ENCODE assay signal across 20 mouse cellular contexts in the genomic region with DNA sequence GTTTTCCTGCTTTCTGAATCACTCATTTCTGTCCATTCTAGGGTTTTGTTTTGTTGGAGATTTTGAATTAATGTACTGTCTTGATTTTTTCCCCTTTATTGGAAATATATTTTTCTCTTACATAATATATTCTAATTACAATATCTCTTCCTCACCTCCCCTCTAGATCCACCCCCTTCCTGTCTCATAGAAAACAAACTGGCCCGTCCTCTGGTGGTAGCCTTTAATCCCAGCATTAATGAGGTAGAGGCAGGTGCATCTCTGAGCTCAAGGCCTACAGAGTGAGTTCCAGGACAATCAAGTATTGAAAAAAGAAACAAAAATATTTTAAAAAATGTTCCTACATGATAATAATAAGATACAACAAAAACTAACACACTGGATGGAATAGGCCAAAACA.
DNase-seq lines count a peak whose midpoint lies in the region; ATAC-seq and TF ChIP-seq lines count a peak whose summit lies in the region.
"Had no signal": no experiment of that assay in that cellular context is flagged by ENCODE, and none has a peak within 500 bp of the region (broad histone marks: within the 10 kb centered on the region; RNA-seq: fewer than 3 reads in every experiment).

No protein-coding gene starts in this region.

- TF ChIP-seq POLR2A in MEL (IDR thresholded peaks at IDR 0.05; ENCODE audit: control insufficient read depth in 1 of 2, insufficient read depth in 1 of 2, low read depth in 1 of 2, low read length in 2 of 2, poor library complexity in 1 of 2), result no peak
- no peak for TF ChIP-seq POLR2A in small intestine, adult 2 months (IDR thresholded peaks at IDR 0.05; ENCODE audit: low read depth, low read length)

- TF ChIP-seq CTCF in layer of hippocampus, adult 2 months (conservative IDR thresholded peaks at IDR 0.05), result no peak
- TF ChIP-seq CTCF in MEL (IDR thresholded peaks at IDR 0.05 in 2 of 3, conservative IDR thresholded peaks at IDR 0.05 in 1 of 3; ENCODE audit: control insufficient read depth in 1 of 3, insufficient read depth in 1 of 3, low read depth in 2 of 3, low read length in 3 of 3, poor library complexity in 1 of 3, severe bottlenecking in 1 of 3), result no peak
- no peak for TF ChIP-seq CTCF in small intestine, adult 2 months (IDR thresholded peaks at IDR 0.05; ENCODE audit: extremely low read depth, insufficient read length, insufficient replicate concordance, low read depth, low read length)
- no peak for TF ChIP-seq CTCF in left cerebral cortex, adult 2 months (IDR thresholded peaks at IDR 0.05)

- H3K9ac ChIP-seq in MEL (ENCODE audit: control insufficient read depth, low read depth, low read length, poor library complexity, severe bottlenecking), result peak overlapping the region; percentile 65
- no peak overlapping the region for H3K9ac ChIP-seq in liver, embryonic 11.5 days (ENCODE audit: low read depth, low read length)
- no peak overlapping the region for H3K9ac ChIP-seq in hindbrain, embryonic 12.5 days

- no peak for TF ChIP-seq RAD21 in MEL (IDR thresholded peaks at IDR 0.05; ENCODE audit: low read depth, low read length)

- H3K9me3 ChIP-seq in MEL (replicated peaks; ENCODE audit: insufficient read depth, low read length), result no peaks in the 10 kb centered on the region
- no peaks in the 10 kb centered on the region for H3K9me3 ChIP-seq in liver, embryonic 11.5 days (ENCODE audit: control insufficient read depth, low read length)
- no peaks in the 10 kb centered on the region for H3K9me3 ChIP-seq in hindbrain, embryonic 12.5 days (replicated peaks)
- H3K9me3 ChIP-seq: embryonic facial prominence, embryonic 10.5 days had no signal

- peak overlapping the region; percentile 78 for H3K4me2 ChIP-seq in liver, embryonic 11.5 days
- no peak overlapping the region for H3K4me2 ChIP-seq in hindbrain, embryonic 12.5 days (replicated peaks)

- peak overlapping the region; percentile 51; the same call in 1 of the 2 replicates for H3K27ac ChIP-seq in layer of hippocampus, adult 2 months
- H3K27ac ChIP-seq in MEL (ENCODE audit: control insufficient read depth, low read depth, low read length), result peak overlapping the region; percentile 63
- peak overlapping the region; percentile 64 for H3K27ac ChIP-seq in liver, embryonic 11.5 days (ENCODE audit: low read depth, low read length)
- H3K27ac ChIP-seq in small intestine, adult 2 months (ENCODE audit: insufficient read depth, low read depth, low read length), result 0 out of 2 replicates have a peak overlapping the region, but pooled peaks have one; percentile 54
- no peak overlapping the region for H3K27ac ChIP-seq in hindbrain, embryonic 12.5 days
- H3K27ac ChIP-seq in left cerebral cortex, adult 2 months, result no peak overlapping the region
- H3K27ac ChIP-seq: embryonic facial prominence, embryonic 10.5 days had no signal

- DNase-seq in layer of hippocampus, adult 2 months (ENCODE audit: low spot score in 2 of 2), result no peak
- DNase-seq in layer of hippocampus, postnatal 25 days (ENCODE audit: extremely low spot score in 1 of 2, low spot score in 1 of 2), result no peak
- DNase-seq in MEL (ENCODE audit: low read depth, low spot score), result no peak
- DNase-seq in liver, embryonic 11.5 days (ENCODE audit: low spot score), result no peak
- no peak for DNase-seq in left cerebral cortex, adult 2 months (ENCODE audit: extremely low spot score in 1 of 2, low spot score in 2 of 2)
- DNase-seq: adrenal gland, adult 8-10 months; cerebellum, adult 18-20 months; cerebellum, postnatal 36 days; gastrocnemius, postnatal 10 days; heart, postnatal 36 days; kidney, adult 9 months; kidney, postnatal 36 days; layer of hippocampus, postnatal 36 days; retina, postnatal 1 day; right cerebral cortex, postnatal 4 days; thymus, adult 18-20 months had no signal

- no peak overlapping the region for H3K4me3 ChIP-seq in layer of hippocampus, adult 2 months
- H3K4me3 ChIP-seq in MEL (ENCODE audit: control insufficient read depth in 1 of 2, insufficient read depth in 1 of 2, low read depth in 2 of 2, low read length in 2 of 2), result peak overlapping the region; percentile 53 to 95
- H3K4me3 ChIP-seq in liver, embryonic 11.5 days (ENCODE audit: low read depth, low read length), result no peak overlapping the region
- no peak overlapping the region for H3K4me3 ChIP-seq in small intestine, adult 2 months (ENCODE audit: low read depth, low read length)
- no peak overlapping the region for H3K4me3 ChIP-seq in hindbrain, embryonic 12.5 days
- no peak overlapping the region; the same call in 1 of the 2 replicates for H3K4me3 ChIP-seq in left cerebral cortex, adult 2 months
- H3K4me3 ChIP-seq: embryonic facial prominence, embryonic 10.5 days had no signal

- no peak for ATAC-seq in liver, embryonic 11.5 days (replicated peaks; ENCODE audit: low FRiP score)
- no peak for ATAC-seq in hindbrain, embryonic 12.5 days (ENCODE audit: low FRiP score)
- ATAC-seq: midbrain, embryonic 16.5 days had no signal

- WGBS in liver, embryonic 11.5 days, result 44% methylated on average over 1 of the region's 1 CpGs
- WGBS in small intestine, adult 2 months, result 70% methylated on average over 1 of the region's 1 CpGs
- WGBS in hindbrain, embryonic 12.5 days, result 77% methylated on average over 1 of the region's 1 CpGs

- H3K79me2 ChIP-seq in MEL (ENCODE audit: control insufficient read depth, insufficient read depth, low read length, poor library complexity), result no peaks in the 10 kb centered on the region

- H3K36me3 ChIP-seq in MEL (ENCODE audit: control insufficient read depth in 1 of 2, insufficient read depth in 2 of 2, low read length in 2 of 2), result peaks cover 0 to 3% of the 10 kb centered on the region in 2 experiments; a peak in 2 of 4 replicates
- H3K36me3 ChIP-seq in liver, embryonic 11.5 days (ENCODE audit: control insufficient read depth, insufficient read depth, low read length), result no peaks in the 10 kb centered on the region
- H3K36me3 ChIP-seq in small intestine, adult 2 months (ENCODE audit: control insufficient read depth, insufficient read depth, low read length), result no peaks in the 10 kb centered on the region
- no peaks in the 10 kb centered on the region for H3K36me3 ChIP-seq in hindbrain, embryonic 12.5 days
- H3K36me3 ChIP-seq: embryonic facial prominence, embryonic 10.5 days had no signal

- H3K27me3 ChIP-seq in MEL (ENCODE audit: control insufficient read depth in 1 of 2, insufficient read depth in 2 of 2, low read length in 2 of 2), result no peaks in the 10 kb centered on the region
- H3K27me3 ChIP-seq in liver, embryonic 11.5 days (replicated peaks; ENCODE audit: control insufficient read depth, insufficient read depth, low read length), result no peaks in the 10 kb centered on the region
- H3K27me3 ChIP-seq in small intestine, adult 2 months (ENCODE audit: control insufficient read depth, insufficient read depth, low read length), result no peaks in the 10 kb centered on the region
- no peaks in the 10 kb centered on the region for H3K27me3 ChIP-seq in hindbrain, embryonic 12.5 days

- intact Hi-C loops in left cerebral cortex, adult 2 months (cut with DNase I), result no loop called here

- no peak for TF ChIP-seq EP300 in MEL (IDR thresholded peaks at IDR 0.05; ENCODE audit: low read depth in 1 of 2, low read length in 2 of 2)

- H3K4me1 ChIP-seq in MEL (ENCODE audit: control insufficient read depth in 1 of 2, insufficient read depth in 2 of 2, low read length in 2 of 2), result peaks cover 0 to 5% of the 10 kb centered on the region in 2 experiments; a peak in 3 of 4 replicates
- peaks cover 13% of the 10 kb centered on the region; the same call in 1 of the 2 replicates for H3K4me1 ChIP-seq in liver, embryonic 11.5 days (replicated peaks; ENCODE audit: control insufficient read depth, insufficient read depth, low read length)
- H3K4me1 ChIP-seq in small intestine, adult 2 months (ENCODE audit: control insufficient read depth, insufficient read depth, insufficient read length, low read length), result peaks cover 8% of the 10 kb centered on the region; the same call in 1 of the 2 replicates
- no peaks in the 10 kb centered on the region for H3K4me1 ChIP-seq in hindbrain, embryonic 12.5 days
- H3K4me1 ChIP-seq: embryonic facial prominence, embryonic 10.5 days had no signal

TF ChIP-seq in MEL, 35 proteins besides CTCF, POLR2A, EP300 and RAD21:
- TF ChIP-seq GABPA (IDR thresholded peaks at IDR 0.05; ENCODE audit: low read depth, low read length), result no peak
- no peak for TF ChIP-seq ZMIZ1 (IDR thresholded peaks at IDR 0.05; ENCODE audit: low read depth, low read length)
- no peak for TF ChIP-seq MYB (IDR thresholded peaks at IDR 0.05; ENCODE audit: low read depth, low read length)
- no peak for TF ChIP-seq ELF1 (IDR thresholded peaks at IDR 0.05; ENCODE audit: low read depth, low read length)
- TF ChIP-seq ZC3H11A (IDR thresholded peaks at IDR 0.05; ENCODE audit: low read depth, low read length), result no peak
- no peak for TF ChIP-seq POLR2AphosphoS2 (IDR thresholded peaks at IDR 0.05; ENCODE audit: low read length)
- TF ChIP-seq UBTF (IDR thresholded peaks at IDR 0.05; ENCODE audit: borderline replicate concordance, insufficient read depth, low read depth, low read length), result no peak
TF ChIP-seq in MEL: peak in this region for 0.

Comparison
In these comparisons a context has a peak if more than half of its experiments do, and no peak if none do; other contexts are left out.
1. H3K27ac ChIP-seq: peak in layer of hippocampus, adult 2 months (single experiment), MEL (single experiment), liver, embryonic 11.5 days (single experiment) and small intestine, adult 2 months (single experiment); none in hindbrain, embryonic 12.5 days (single experiment) and left cerebral cortex, adult 2 months (single experiment).
2. H3K4me3 ChIP-seq: peak in MEL (2 of 2); none in layer of hippocampus, adult 2 months (single experiment), liver, embryonic 11.5 days (single experiment), small intestine, adult 2 months (single experiment), hindbrain, embryonic 12.5 days (single experiment) and left cerebral cortex, adult 2 months (single experiment).